ENCODE assay signal across 9 mouse cellular contexts in the genomic region with DNA sequence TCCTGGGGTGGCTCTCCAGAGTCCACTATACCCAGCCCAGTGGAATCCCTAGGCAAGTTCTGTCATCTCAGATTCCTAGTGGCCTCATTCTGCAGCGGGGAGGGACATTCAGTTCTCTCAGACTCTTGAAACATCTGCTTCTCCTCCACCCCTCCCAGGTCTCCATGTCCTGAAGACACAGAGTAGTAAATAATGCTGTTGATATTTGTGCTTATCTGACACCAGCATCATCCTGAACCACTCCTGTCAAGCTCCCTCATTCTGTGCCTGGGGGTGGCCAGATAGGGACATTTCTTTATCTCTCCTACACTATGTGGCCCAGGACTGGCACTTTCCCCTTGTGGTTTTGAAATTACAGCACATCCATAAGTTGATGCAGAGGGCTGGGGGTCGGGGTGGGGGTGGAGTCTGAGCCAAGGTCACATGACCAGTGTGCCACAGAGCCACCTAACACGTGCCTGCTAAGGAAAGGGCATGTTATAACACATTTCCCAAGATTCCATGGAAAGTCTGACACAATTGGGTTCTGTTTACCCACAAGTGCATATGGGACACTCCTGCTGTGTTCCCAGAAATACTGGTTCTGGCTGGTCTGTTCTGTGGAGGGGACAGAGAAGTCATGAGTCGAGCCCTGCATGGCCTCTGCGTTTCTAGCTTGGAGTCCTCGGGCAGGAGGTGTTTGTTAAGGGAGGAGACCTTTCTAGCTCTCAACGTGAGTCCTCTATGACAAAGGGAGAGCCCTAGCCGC. TPM values are rescaled to one million over a fixed set of nuclear protein-coding genes. Genes with fewer than 3 reads are reported as not detected.
DNase-seq lines count a peak whose midpoint lies in the region; ATAC-seq lines count a peak whose summit lies in the region.
"Had no signal": no experiment of that assay in that cellular context is flagged by ENCODE, and none has a peak within 500 bp of the region (broad histone marks: within the 10 kb centered on the region; RNA-seq: fewer than 3 reads in every experiment).

No protein-coding gene starts in this region.

- ATAC-seq in heart, embryonic 13.5 days (ENCODE audit: extremely low read depth, insufficient number of reproducible peaks, low FRiP score, low TSS enrichment), result no peak
- peak; percentile 96 for ATAC-seq in liver, embryonic 11.5 days (replicated peaks; ENCODE audit: low FRiP score)
- ATAC-seq in CD4-positive, CD25-positive, alpha-beta regulatory T cell, adult 4 months, result no peak
- ATAC-seq in forebrain, embryonic 16.5 days, result no peak

- H3K4me1 ChIP-seq in heart, embryonic 13.5 days, result peaks cover 50% of the 10 kb centered on the region
- H3K4me1 ChIP-seq in liver, embryonic 11.5 days (replicated peaks; ENCODE audit: control insufficient read depth, insufficient read depth, low read length), result peaks cover 35% of the 10 kb centered on the region
- peaks cover 3% of the 10 kb centered on the region; the same call in 1 of the 2 replicates for H3K4me1 ChIP-seq in forebrain, embryonic 16.5 days (replicated peaks; ENCODE audit: control insufficient read depth, insufficient read depth, low read length)

- peak overlapping the region; percentile 19; the same call in 1 of the 2 replicates for H3K9ac ChIP-seq in heart, embryonic 13.5 days
- peak overlapping the region; percentile 57 for H3K9ac ChIP-seq in liver, embryonic 11.5 days (ENCODE audit: low read depth, low read length)
- no peak overlapping the region for H3K9ac ChIP-seq in forebrain, embryonic 16.5 days (replicated peaks; ENCODE audit: low read depth, low read length)
- H3K9ac ChIP-seq: lung, embryonic 15.5 days had no signal

- H3K36me3 ChIP-seq in heart, embryonic 13.5 days, result no peaks in the 10 kb centered on the region
- H3K36me3 ChIP-seq in liver, embryonic 11.5 days (ENCODE audit: control insufficient read depth, insufficient read depth, low read length), result no peaks in the 10 kb centered on the region
- no peaks in the 10 kb centered on the region for H3K36me3 ChIP-seq in forebrain, embryonic 16.5 days (ENCODE audit: control insufficient read depth, insufficient read depth)
- H3K36me3 ChIP-seq: lung, embryonic 15.5 days had no signal

- no peak for DNase-seq in heart, adult 9 months (ENCODE audit: low spot score in 2 of 2)
- peak; percentile 41 for DNase-seq in 416B (ENCODE audit: low read depth)
- peak; percentile 89 for DNase-seq in c-Kit-positive CD71-positive TER-119-positive erythroid progenitor cells, embryonic 14.5 days (ENCODE audit: low spot score)
- peak; percentile 62 for DNase-seq in liver, embryonic 11.5 days (ENCODE audit: low spot score)
- no peak for DNase-seq in urinary bladder, postnatal 10 days (ENCODE audit: low spot score)

- H3K9me3 ChIP-seq in heart, embryonic 13.5 days, result no peaks in the 10 kb centered on the region
- no peaks in the 10 kb centered on the region for H3K9me3 ChIP-seq in liver, embryonic 11.5 days (ENCODE audit: control insufficient read depth, low read length)
- H3K9me3 ChIP-seq in forebrain, embryonic 16.5 days (ENCODE audit: control insufficient read depth, low read length), result no peaks in the 10 kb centered on the region
- H3K9me3 ChIP-seq: lung, embryonic 15.5 days had no signal

- no peak overlapping the region for H3K4me3 ChIP-seq in heart, embryonic 13.5 days
- no peak overlapping the region for H3K4me3 ChIP-seq in liver, embryonic 11.5 days (ENCODE audit: low read depth, low read length)
- H3K4me3 ChIP-seq in forebrain, embryonic 16.5 days (replicated peaks; ENCODE audit: low read length), result no peak overlapping the region
- H3K4me3 ChIP-seq: lung, embryonic 15.5 days had no signal

- H3K27ac ChIP-seq in heart, embryonic 13.5 days (replicated peaks), result peak overlapping the region; percentile 70
- peak overlapping the region; percentile 91 for H3K27ac ChIP-seq in liver, embryonic 11.5 days (ENCODE audit: low read depth, low read length)
- H3K27ac ChIP-seq in forebrain, embryonic 16.5 days (ENCODE audit: low read length), result no peak overlapping the region
- H3K27ac ChIP-seq: lung, embryonic 15.5 days had no signal

- 43% methylated on average over 8 of the region's 8 CpGs for WGBS in heart, embryonic 13.5 days
- 36% methylated on average over 8 of the region's 8 CpGs for WGBS in liver, embryonic 11.5 days
- 61% methylated on average over 8 of the region's 8 CpGs for WGBS in forebrain, embryonic 16.5 days

- H3K27me3 ChIP-seq in heart, embryonic 13.5 days (replicated peaks), result peaks cover 24% of the 10 kb centered on the region
- H3K27me3 ChIP-seq in liver, embryonic 11.5 days (replicated peaks; ENCODE audit: control insufficient read depth, insufficient read depth, low read length), result no peaks in the 10 kb centered on the region; the same call in 1 of the 2 replicates
- no peaks in the 10 kb centered on the region for H3K27me3 ChIP-seq in forebrain, embryonic 16.5 days (replicated peaks; ENCODE audit: control insufficient read depth, insufficient read depth, low read length)
- H3K27me3 ChIP-seq: lung, embryonic 15.5 days had no signal

- H3K4me2 ChIP-seq in heart, embryonic 13.5 days, result no peak overlapping the region
- H3K4me2 ChIP-seq in liver, embryonic 11.5 days, result peak overlapping the region; percentile 45
- no peak overlapping the region for H3K4me2 ChIP-seq in forebrain, embryonic 16.5 days (ENCODE audit: low read length)
- H3K4me2 ChIP-seq: lung, embryonic 15.5 days had no signal

RNA-seq across cellular contexts. Expression of gene Ip6k3, which starts 14.4 kb away (rescaled TPM):
- 0.16 and 0.20 TPM in 2 replicates for polyA plus RNA-seq in heart, embryonic 13.5 days (2015; fragmentation: Nextera tagmentation; extraction: Ambion mirVana)
- polyA plus RNA-seq in liver, embryonic 11.5 days (2014; fragmentation: Nextera tagmentation; extraction: Ambion mirVana), result 0.11 TPM in 1 of 2 replicates, not detected in the other
- polyA plus RNA-seq in CD4-positive, CD25-positive, alpha-beta regulatory T cell, adult 4 months (2017; shearing (Covaris generic)), result not detected
- 0.30 TPM in 1 of 2 replicates, not detected in the other for polyA plus RNA-seq in forebrain, embryonic 16.5 days (2015; fragmentation: Nextera tagmentation; extraction: Ambion mirVana)

RNA-seq across cellular contexts. Expression of gene Uqcc2, which starts 19.4 kb away (rescaled TPM):
- 287 and 310 TPM in 2 replicates for polyA plus RNA-seq in heart, embryonic 13.5 days (2015; fragmentation: Nextera tagmentation; extraction: Ambion mirVana)
- polyA plus RNA-seq in liver, embryonic 11.5 days (2014; fragmentation: Nextera tagmentation; extraction: Ambion mirVana), result 386 and 413 TPM in 2 replicates
- polyA plus RNA-seq in CD4-positive, CD25-positive, alpha-beta regulatory T cell, adult 4 months (2017; shearing (Covaris generic)), result 100 to 1,000 TPM; 110 to 129 TPM
- 253 and 266 TPM in 2 replicates for polyA plus RNA-seq in forebrain, embryonic 16.5 days (2015; fragmentation: Nextera tagmentation; extraction: Ambion mirVana)

RNA-seq across cellular contexts. Expression of gene Lemd2, which starts 51.1 kb away (rescaled TPM):
- 7.6 and 7.7 TPM in 2 replicates for polyA plus RNA-seq in heart, embryonic 13.5 days (2015; fragmentation: Nextera tagmentation; extraction: Ambion mirVana)
- 11.6 and 13.4 TPM in 2 replicates for polyA plus RNA-seq in liver, embryonic 11.5 days (2014; fragmentation: Nextera tagmentation; extraction: Ambion mirVana)
- polyA plus RNA-seq in CD4-positive, CD25-positive, alpha-beta regulatory T cell, adult 4 months (2017; shearing (Covaris generic)), result 10 to 100 TPM; 10.7 to 11.4 TPM
- polyA plus RNA-seq in forebrain, embryonic 16.5 days (2015; fragmentation: Nextera tagmentation; extraction: Ambion mirVana), result 21.3 and 26.4 TPM in 2 replicates

Comparison
In these comparisons a context has a peak if more than half of its experiments do, and no peak if none do; other contexts are left out.
1. DNase-seq: peak in 416B (single experiment), c-Kit-positive CD71-positive TER-119-positive erythroid progenitor cells, embryonic 14.5 days (single experiment) and liver, embryonic 11.5 days (single experiment); none in heart, adult 9 months (0 of 2) and urinary bladder, postnatal 10 days (single experiment).